Mouse (Mus musculus) urinary bladder, postnatal 25 days (tissue): Measurements from ENCODE around the gene Trp53i11.

Source experiments
- DNase-seq: peaks from one replicate; pipeline ENCODE4 v3.0.0; 2022; ENCODE audit warnings: low spot score

Trp53i11 gene

GRCm38 (mm10) chr2:93171929-93172328 is 15.4 kb upstream of the Trp53i11 start:
- no peak for DNase-seq

- no peak for DNase-seq
These were observed 14.9 kb upstream of the Trp53i11 start for GRCm38 (mm10) chr2:93172460-93172859.

- no peak for DNase-seq
These were observed 13.2 kb upstream of the Trp53i11 start for GRCm38 (mm10) chr2:93174159-93174558.

GRCm38 (mm10) chr2:93175278-93175677 is 12.1 kb upstream of the Trp53i11 start:
- no peak for DNase-seq

- DNase-seq, result no peak
These were observed 11.6 kb upstream of the Trp53i11 start for GRCm38 (mm10) chr2:93175721-93176120.

GRCm38 (mm10) chr2:93176193-93176798 is 11.1 kb upstream of the Trp53i11 start:
- DNase-seq, result no peak

GRCm38 (mm10) chr2:93176871-93177667 is 10.3 kb upstream of the Trp53i11 start:
- no peak for DNase-seq

- DNase-seq, result no peak
These were observed 9.6 kb upstream of the Trp53i11 start for GRCm38 (mm10) chr2:93177668-93178312.

- DNase-seq, result no peak
These were observed 9.1 kb upstream of the Trp53i11 start for GRCm38 (mm10) chr2:93178313-93178677.

GRCm38 (mm10) chr2:93179603-93180002 is 7.7 kb upstream of the Trp53i11 start:
- no peak for DNase-seq

- no peak for DNase-seq
These were observed 7.1 kb upstream of the Trp53i11 start for GRCm38 (mm10) chr2:93180077-93180844.

GRCm38 (mm10) chr2:93182859-93183258 is 4.5 kb upstream of the Trp53i11 start:
- DNase-seq, result no peak

GRCm38 (mm10) chr2:93188020-93188760 is 842 bp downstream of the Trp53i11 start:
- DNase-seq, result no peak

- DNase-seq, result no peak
These were observed 1.6 kb downstream of the Trp53i11 start for GRCm38 (mm10) chr2:93188761-93189458.

- DNase-seq, result no peak
These were observed 3.6 kb downstream of the Trp53i11 start for GRCm38 (mm10) chr2:93190771-93191487.

- no peak for DNase-seq
These were observed 4.3 kb downstream of the Trp53i11 start for GRCm38 (mm10) chr2:93191488-93192181.

- DNase-seq, result no peak
These were observed 4.8 kb downstream of the Trp53i11 start for GRCm38 (mm10) chr2:93192182-93192560.

GRCm38 (mm10) chr2:93192671-93193080 is 5.3 kb downstream of the Trp53i11 start:
- DNase-seq, result no peak

- no peak for DNase-seq
These were observed 6.5 kb downstream of the Trp53i11 start for GRCm38 (mm10) chr2:93193806-93194205.

GRCm38 (mm10) chr2:93198846-93199245 is 11.5 kb downstream of the Trp53i11 start:
- DNase-seq, result peak; percentile 94
